Comparison of ENCODE assay signal across 10 mouse cellular contexts in genomic region chr9:41054166-41054565, GRCm38 (mm10). TPM values are rescaled to one million over a fixed set of nuclear protein-coding genes. Genes with fewer than 3 reads are reported as not detected.
A peak's percentile ranks its signal among the peaks of the same experiment; 100 is the strongest.
DNase-seq lines count a peak whose midpoint lies in the region; ATAC-seq lines count a peak whose summit lies in the region.
"Had no signal": no experiment of that assay in that cellular context is flagged by ENCODE, and none has a peak within 500 bp of the region (broad histone marks: within the 10 kb centered on the region; RNA-seq: fewer than 3 reads in every experiment).

No protein-coding gene starts in this region.

- no peaks in the 10 kb centered on the region for H3K36me3 ChIP-seq in midbrain, embryonic 16.5 days (ENCODE audit: control insufficient read depth, insufficient read depth, low read length)
- H3K36me3 ChIP-seq in midbrain, embryonic 13.5 days, result no peaks in the 10 kb centered on the region
- H3K36me3 ChIP-seq in liver, embryonic 12.5 days, result no peaks in the 10 kb centered on the region

- H3K4me2 ChIP-seq in midbrain, embryonic 16.5 days (ENCODE audit: low read length), result no peak overlapping the region
- H3K4me2 ChIP-seq in midbrain, embryonic 13.5 days (replicated peaks), result no peak overlapping the region
- no peak overlapping the region for H3K4me2 ChIP-seq in liver, embryonic 12.5 days

- 73% methylated on average over 9 of the region's 9 CpGs for WGBS in midbrain, embryonic 16.5 days
- 85% methylated on average over 9 of the region's 9 CpGs for WGBS in midbrain, embryonic 13.5 days
- 78% methylated on average over 9 of the region's 9 CpGs for WGBS in liver, embryonic 12.5 days (ENCODE audit: insufficient replicate concordance)

- H3K9ac ChIP-seq in midbrain, embryonic 16.5 days (ENCODE audit: low read depth, low read length), result no peak overlapping the region
- no peak overlapping the region for H3K9ac ChIP-seq in midbrain, embryonic 13.5 days (replicated peaks)
- no peak overlapping the region for H3K9ac ChIP-seq in liver, embryonic 12.5 days

- no peak overlapping the region for H3K4me3 ChIP-seq in midbrain, embryonic 16.5 days (ENCODE audit: low read depth, low read length)
- H3K4me3 ChIP-seq in midbrain, embryonic 13.5 days (replicated peaks), result no peak overlapping the region
- no peak overlapping the region for H3K4me3 ChIP-seq in liver, embryonic 12.5 days

- DNase-seq in layer of hippocampus, postnatal 36 days, result peak; percentile 86 to 89
- peak; percentile 87 to 92 for DNase-seq in right cerebral cortex, postnatal 36 days (ENCODE audit: low spot score in 2 of 2)
- no peak for DNase-seq in urinary bladder, postnatal 14 days (ENCODE audit: low spot score)
- DNase-seq in spleen, adult 12 weeks (ENCODE audit: low spot score), result no peak
- DNase-seq: thymus, postnatal 25 days had no signal

- H3K27ac ChIP-seq in midbrain, embryonic 16.5 days (ENCODE audit: low read length), result 0 out of 2 replicates have a peak overlapping the region, but pooled peaks have one; percentile 2
- no peak overlapping the region for H3K27ac ChIP-seq in midbrain, embryonic 13.5 days
- H3K27ac ChIP-seq in liver, embryonic 12.5 days, result no peak overlapping the region

- no peaks in the 10 kb centered on the region for H3K9me3 ChIP-seq in midbrain, embryonic 16.5 days (replicated peaks; ENCODE audit: control insufficient read depth, low read length, poor library complexity, severe bottlenecking)
- no peaks in the 10 kb centered on the region for H3K9me3 ChIP-seq in midbrain, embryonic 13.5 days
- H3K9me3 ChIP-seq in liver, embryonic 12.5 days (replicated peaks), result no peaks in the 10 kb centered on the region

- peaks cover 13% of the 10 kb centered on the region; the same call in 1 of the 2 replicates for H3K4me1 ChIP-seq in midbrain, embryonic 16.5 days (ENCODE audit: control insufficient read depth, insufficient read depth, low read length)
- peaks cover 15% of the 10 kb centered on the region for H3K4me1 ChIP-seq in midbrain, embryonic 13.5 days (replicated peaks)
- H3K4me1 ChIP-seq in liver, embryonic 12.5 days, result peaks cover 51% of the 10 kb centered on the region

- no peak for ATAC-seq in midbrain, embryonic 16.5 days
- no peak for ATAC-seq in midbrain, embryonic 13.5 days
- ATAC-seq in frontal cortex, adult (ENCODE audit: low TSS enrichment), result peak; percentile 90
- ATAC-seq in liver, embryonic 12.5 days, result no peak

- no peaks in the 10 kb centered on the region for H3K27me3 ChIP-seq in midbrain, embryonic 16.5 days (ENCODE audit: control insufficient read depth, insufficient read depth, low read depth, low read length)
- H3K27me3 ChIP-seq in midbrain, embryonic 13.5 days, result no peaks in the 10 kb centered on the region
- peaks cover 5% of the 10 kb centered on the region; the same call in 1 of the 2 replicates for H3K27me3 ChIP-seq in liver, embryonic 12.5 days (replicated peaks)

RNA-seq across cellular contexts. Expression of gene Crtam, which starts 49.7 kb away (rescaled TPM):
- polyA plus RNA-seq in midbrain, embryonic 16.5 days (2015; fragmentation: Nextera tagmentation; extraction: Ambion mirVana), result 0.21 TPM in 2 replicates
- 0.04 and 0.19 TPM in 2 replicates for polyA plus RNA-seq in midbrain, embryonic 13.5 days (2015; fragmentation: Nextera tagmentation; extraction: Ambion mirVana)
- under 1 TPM; 0.10 to 0.18 TPM for total RNA-seq in layer of hippocampus, postnatal 36 days (2021)
- 0.11 TPM in 1 of 2 replicates, not detected in the other for polyA plus RNA-seq in liver, embryonic 12.5 days (2016; fragmentation: Nextera tagmentation; extraction: Ambion mirVana)
- total RNA-seq: heart, adult 8-10 months had no signal

Comparison
In these comparisons a context has a peak if more than half of its experiments do, and no peak if none do; other contexts are left out.
1. DNase-seq: peak in layer of hippocampus, postnatal 36 days (2 of 2) and right cerebral cortex, postnatal 36 days (2 of 2); none in urinary bladder, postnatal 14 days (single experiment) and spleen, adult 12 weeks (single experiment).